Mouse (Mus musculus) layer of hippocampus, adult 2 months (tissue): ENCODE measurements around the gene Chrna1. TPM values are rescaled to one million over a fixed set of nuclear protein-coding genes. Genes with fewer than 3 reads are reported as not detected.

Experiments
- DNase-seq, 2 experiments: peaks; one replicate each; pipeline ENCODE4 v3.0.0; 2022; ENCODE audit warnings: low spot score in 2 of 2
- H3K27ac ChIP-seq: fragments of 200-600 bp; 2 replicates; pipeline ENCODE4 v1.8.1; 2022
- H3K4me3 ChIP-seq: fragments of 200-600 bp; 2 replicates; pipeline ENCODE4 v1.8.1; 2022; ENCODE audit warnings: mild to moderate bottlenecking
- CTCF ChIP-seq: fragments of 200-600 bp; conservative IDR thresholded peaks from 2 replicates; pipeline ENCODE4 v1.8.1; 2022; ENCODE audit warnings: antibody characterized with exemption, mild to moderate bottlenecking, moderate library complexity
- total RNA-seq, 2 experiments: library from RNA; stranded (reverse); gene quantifications; 2 replicates each; pipeline ENCODE4 v1.2.3; 2021

The Chrna1 gene
- total RNA-seq, 2 experiments from 2014 or later = 0.42 to 0.54 TPM

GRCm38 (mm10) chr2:73538590-73538989, 41.5 kb downstream of the Chrna1 start:
- Histone ChIP-seq H3K27ac (no peak overlapping the region), H3K4me3 (no peak overlapping the region)
- TF ChIP-seq CTCF = no peak
- DNase-seq = no peak

GRCm38 (mm10) chr2:73536091-73536783, 43.9 kb downstream of the Chrna1 start:
- H3K27ac ChIP-seq = no peak overlapping the region
- no peak for TF ChIP-seq CTCF
- no peak for DNase-seq
- H3K4me3 ChIP-seq = no peak overlapping the region

GRCm38 (mm10) chr2:73534720-73535119, 45.4 kb downstream of the Chrna1 start:
- no peak overlapping the region for H3K27ac ChIP-seq
- TF ChIP-seq CTCF = no peak
- DNase-seq = no peak
- H3K4me3 ChIP-seq = no peak overlapping the region

DNA sequence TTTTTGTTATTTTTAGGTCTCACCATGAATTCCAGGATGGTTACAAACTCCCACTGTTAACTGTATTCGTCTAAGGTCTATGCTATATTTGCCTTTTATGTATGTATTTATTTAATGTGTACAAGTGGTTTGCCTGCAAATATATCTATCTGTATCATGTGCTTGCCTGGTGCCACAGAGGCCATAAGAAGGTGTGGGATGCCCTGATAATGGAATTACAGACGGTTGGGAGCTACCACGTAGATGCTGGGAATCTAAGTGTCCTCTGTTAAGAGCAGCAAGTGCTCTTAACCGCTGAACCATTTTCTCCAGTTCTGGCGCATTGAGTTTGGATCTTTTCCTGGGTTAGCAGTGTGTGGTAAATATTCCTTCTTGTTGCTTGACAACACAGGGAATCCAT, 49.7 kb downstream of the Chrna1 start:
- TF ChIP-seq CTCF = no peak
- Histone ChIP-seq H3K4me3 (no peak overlapping the region), H3K27ac (no peak overlapping the region)
- DNase-seq = no peak

DNA sequence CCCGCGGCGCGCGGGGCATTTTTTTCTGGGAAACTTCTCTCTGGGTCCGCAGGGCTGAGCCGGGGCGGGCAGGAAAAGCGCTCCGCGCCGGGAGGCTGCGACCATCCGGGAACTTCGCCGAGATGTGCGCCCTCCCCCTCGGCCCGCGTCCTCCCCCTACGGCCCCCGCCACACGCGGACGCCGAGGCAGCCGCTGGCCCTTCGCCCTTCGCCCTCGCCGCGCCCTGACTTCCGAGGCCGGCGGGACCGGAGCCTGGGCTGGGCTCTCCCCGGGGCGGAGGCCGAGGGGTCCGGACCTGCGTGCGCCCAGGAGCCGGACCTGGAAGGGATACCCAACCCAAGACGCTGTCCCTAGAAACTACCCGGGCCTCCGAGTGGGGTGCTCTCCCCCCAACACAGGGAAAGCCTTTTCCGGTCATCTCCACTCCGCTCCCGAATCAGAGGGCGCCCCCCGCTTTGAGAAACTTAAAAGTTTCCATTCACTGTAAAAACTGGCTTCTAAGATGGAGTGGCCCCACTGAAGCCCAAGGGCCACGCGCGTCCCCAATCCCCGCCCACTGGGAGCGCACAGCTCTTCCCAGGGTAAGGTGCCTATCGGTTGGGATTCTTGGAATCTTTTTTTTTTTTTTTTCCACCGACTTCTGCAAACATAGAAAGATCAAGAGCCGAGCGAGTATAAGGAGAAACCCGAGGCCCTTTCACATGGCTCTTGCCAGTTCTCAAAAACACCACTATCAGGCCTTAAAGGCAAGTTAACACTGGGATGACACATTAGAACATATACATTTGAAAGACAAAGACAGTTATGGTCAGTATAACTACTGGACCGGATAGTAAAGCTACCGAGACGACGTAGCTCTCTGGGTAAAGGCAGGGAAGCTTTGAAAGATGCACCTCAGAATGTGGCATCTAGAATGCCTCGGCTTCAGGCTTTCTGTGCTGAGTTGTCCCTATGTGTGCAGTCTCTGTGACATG, 50.5 kb downstream of the Chrna1 start, which contains the start of gene Wipf1:
TSS of gene Wipf1 (minus strand) at position 379 of the 975 bp plus-strand sequence.
- Histone ChIP-seq H3K4me3 (peak within 1 kb of the TSS; percentile 82), H3K27ac (peak within 1 kb of the TSS; percentile 89)
- no peak for TF ChIP-seq CTCF
- peak; percentile 55 to 64 for DNase-seq

- H3K27ac ChIP-seq = peak overlapping the region; percentile 89
- no peak for DNase-seq
- TF ChIP-seq CTCF = no peak
- H3K4me3 ChIP-seq = peak overlapping the region; percentile 82
These were observed 51.4 kb downstream of the Chrna1 start for GRCm38 (mm10) chr2:73528516-73529355.

DNA sequence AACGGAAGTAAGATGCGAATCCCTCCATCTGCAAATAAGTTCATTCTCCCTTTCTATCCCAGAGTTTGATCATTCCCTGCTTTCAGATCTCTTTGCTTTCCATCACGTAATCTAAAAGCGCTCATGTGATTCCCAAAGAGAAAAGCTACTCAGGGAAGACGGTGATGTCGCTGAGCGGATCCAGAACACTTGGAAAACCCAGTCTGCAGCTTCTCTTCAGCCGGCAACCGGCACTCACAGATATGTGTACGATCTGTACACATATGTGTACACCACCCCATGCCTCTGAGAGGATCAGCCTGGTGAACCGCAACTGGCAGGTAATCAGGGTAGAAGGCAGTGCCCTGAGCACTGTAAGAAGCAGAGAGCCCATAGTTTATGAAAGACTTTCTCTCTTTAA, 52.2 kb downstream of the Chrna1 start:
- Histone ChIP-seq H3K4me3 (peak overlapping the region; percentile 82), H3K27ac (peak overlapping the region; percentile 89)
- DNase-seq = no peak
- no peak for TF ChIP-seq CTCF

GRCm38 (mm10) chr2:73526691-73527090, 53.4 kb downstream of the Chrna1 start:
- no peak for DNase-seq
- no peak for TF ChIP-seq CTCF
- H3K4me3 ChIP-seq = no peak overlapping the region
- peak overlapping the region; percentile 89 for H3K27ac ChIP-seq

GRCm38 (mm10) chr2:73522891-73523290, 57.2 kb downstream of the Chrna1 start:
- no peak for DNase-seq
- no peak for TF ChIP-seq CTCF
- Histone ChIP-seq H3K27ac (peak overlapping the region; percentile 53; the same call in 1 of the 2 replicates), H3K4me3 (no peak overlapping the region)

DNA sequence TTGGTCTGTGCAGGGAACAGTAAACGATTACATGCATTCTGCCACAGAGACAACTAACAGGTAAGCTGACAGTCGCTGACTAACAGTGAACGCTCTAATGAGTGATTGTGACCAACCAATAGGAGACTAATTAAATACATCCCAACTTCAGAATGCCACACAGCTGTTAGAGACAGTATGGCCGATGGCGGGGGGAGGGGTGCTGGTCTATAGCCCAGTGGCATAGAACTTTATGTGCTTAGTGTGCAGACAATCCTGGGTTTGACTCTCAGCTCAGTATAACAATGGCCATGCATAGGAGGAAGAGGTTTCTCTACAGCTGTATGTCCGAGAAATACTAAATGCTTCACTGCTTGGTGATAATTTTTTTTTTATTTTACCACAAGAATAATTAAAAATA, 57.8 kb downstream of the Chrna1 start:
- TF ChIP-seq CTCF = no peak
- Histone ChIP-seq H3K27ac (peak overlapping the region; percentile 53; the same call in 1 of the 2 replicates), H3K4me3 (no peak overlapping the region)
- DNase-seq = no peak

DNA sequence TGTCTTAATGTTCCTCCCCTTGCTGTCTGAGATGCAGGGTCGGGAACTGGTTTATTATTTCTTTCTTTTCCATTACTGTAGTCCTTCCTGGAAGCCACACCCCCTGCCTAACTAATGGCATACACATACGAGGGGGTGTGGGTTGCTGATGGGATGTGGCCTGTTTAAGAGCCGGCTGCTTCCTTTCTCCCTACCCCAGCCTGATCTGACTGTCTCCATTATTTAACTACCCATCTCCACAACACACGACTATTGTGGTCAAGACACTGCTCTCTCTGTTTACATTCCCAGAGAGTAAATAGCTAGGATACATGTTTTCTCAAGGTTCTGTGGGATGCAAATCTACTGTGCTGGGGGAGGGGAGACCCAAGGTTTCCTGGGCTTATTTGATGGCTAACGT, 58.4 kb downstream of the Chrna1 start:
- TF ChIP-seq CTCF = no peak
- DNase-seq = no peak
- Histone ChIP-seq H3K4me3 (no peak overlapping the region), H3K27ac (peak overlapping the region; percentile 53)

GRCm38 (mm10) chr2:73518966-73519365, 61.2 kb downstream of the Chrna1 start:
- Histone ChIP-seq H3K27ac (no peak overlapping the region), H3K4me3 (no peak overlapping the region)
- TF ChIP-seq CTCF = no peak
- DNase-seq = no peak

DNA sequence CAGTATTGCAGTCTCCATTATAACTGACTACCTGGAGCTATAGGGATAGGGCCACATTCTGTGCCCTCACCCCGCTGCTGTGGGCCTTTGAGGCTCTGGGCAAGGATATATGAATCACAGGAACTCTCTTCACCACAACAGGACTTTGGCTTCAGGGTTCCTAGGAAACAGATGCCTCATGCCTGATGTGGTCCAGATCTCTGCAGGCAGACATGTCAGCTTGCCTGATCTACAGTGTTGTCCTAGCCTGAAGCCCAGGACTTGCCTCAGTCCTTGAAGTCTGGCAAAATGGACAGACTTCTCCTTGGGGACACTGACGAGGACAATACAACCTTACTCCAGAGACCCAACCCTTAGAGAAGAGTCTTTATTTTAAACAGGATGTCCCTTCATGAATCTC, 61.8 kb downstream of the Chrna1 start:
- no peak for DNase-seq
- Histone ChIP-seq H3K27ac (no peak overlapping the region), H3K4me3 (no peak overlapping the region)
- TF ChIP-seq CTCF = no peak
